23 mouse cellular contexts compared by ENCODE assay signal in the genomic region with DNA sequence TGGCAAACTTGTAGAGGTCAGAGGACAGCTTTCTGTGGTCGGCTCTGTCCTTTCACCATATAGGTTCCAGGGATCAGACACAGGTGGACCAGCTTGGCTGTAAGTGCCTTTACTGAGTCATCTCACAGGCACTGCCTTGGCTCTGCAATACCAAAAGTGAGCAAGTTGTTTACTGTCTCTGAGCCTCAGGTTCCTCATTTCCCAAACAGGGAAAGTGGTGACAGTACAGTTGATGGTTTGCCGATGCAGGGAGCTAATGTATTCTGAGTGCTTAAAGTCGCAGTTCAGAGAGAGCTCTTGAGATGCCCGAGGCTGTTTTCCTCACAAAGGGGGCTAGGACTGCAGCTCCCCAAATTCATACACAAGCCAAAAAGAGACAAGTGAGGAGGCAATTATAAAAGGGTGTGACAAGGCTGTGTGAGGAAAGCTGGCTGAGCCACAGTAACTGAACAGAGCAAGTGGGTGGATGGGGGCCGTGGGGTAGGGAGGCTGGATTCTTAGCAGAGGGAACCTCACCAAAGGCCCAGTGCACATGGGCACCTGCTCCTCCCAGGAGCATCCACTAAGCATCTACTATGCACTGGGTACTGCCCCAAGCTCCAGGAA. TPM values are rescaled to one million over a fixed set of nuclear protein-coding genes. Genes with fewer than 3 reads are reported as not detected.
A peak's percentile ranks its signal among the peaks of the same experiment; 100 is the strongest.
DNase-seq lines count a peak whose midpoint lies in the region; ATAC-seq lines count a peak whose summit lies in the region.
"Had no signal": no experiment of that assay in that cellular context is flagged by ENCODE, and none has a peak within 500 bp of the region (broad histone marks: within the 10 kb centered on the region; RNA-seq: fewer than 3 reads in every experiment).

No protein-coding gene starts in this region.

- no peak overlapping the region for H3K4me2 ChIP-seq in forebrain, embryonic 15.5 days (replicated peaks)
- H3K4me2 ChIP-seq in midbrain, embryonic 11.5 days: no peak overlapping the region
- no peak overlapping the region for H3K4me2 ChIP-seq in neural tube, embryonic 15.5 days
- H3K4me2 ChIP-seq: kidney, embryonic 15.5 days; lung, embryonic 14.5 days had no signal

- WGBS in forebrain, embryonic 15.5 days: 41% methylated on average over 5 of the region's 5 CpGs
- 63% methylated on average over 5 of the region's 5 CpGs for WGBS in midbrain, embryonic 11.5 days
- WGBS in neural tube, embryonic 15.5 days: 49% methylated on average over 5 of the region's 5 CpGs

- ATAC-seq in forebrain, embryonic 15.5 days (replicated peaks): peak; percentile 36; the same call in 1 of the 2 replicates
- ATAC-seq in midbrain, embryonic 11.5 days (ENCODE audit: low FRiP score): no peak
- ATAC-seq in neural tube, embryonic 15.5 days (ENCODE audit: low FRiP score): no peak
- ATAC-seq: inflammation-experienced regulatory T-cells, adult 6 months had no signal

- no peaks in the 10 kb centered on the region for H3K36me3 ChIP-seq in forebrain, embryonic 15.5 days
- no peaks in the 10 kb centered on the region for H3K36me3 ChIP-seq in midbrain, embryonic 11.5 days (ENCODE audit: control insufficient read depth, insufficient read depth, low read length)
- no peaks in the 10 kb centered on the region for H3K36me3 ChIP-seq in neural tube, embryonic 15.5 days
- H3K36me3 ChIP-seq: G1E; kidney, embryonic 15.5 days had no signal

- H3K4me3 ChIP-seq in forebrain, embryonic 15.5 days: no peak overlapping the region
- H3K4me3 ChIP-seq in midbrain, embryonic 11.5 days (ENCODE audit: low read depth, low read length): no peak overlapping the region
- H3K4me3 ChIP-seq in neural tube, embryonic 15.5 days (replicated peaks): no peak overlapping the region
- H3K4me3 ChIP-seq: erythroblast, embryonic 14.5 days; gastrocnemius, adult 2 months; kidney, embryonic 15.5 days; layer of hippocampus, adult 2 months; neural tube, embryonic 12.5 days had no signal

- peak; percentile 49 for DNase-seq in right cerebral cortex, adult 18-20 months
- no peak for DNase-seq in right cerebral cortex, postnatal 10 days (ENCODE audit: low spot score in 2 of 2)
- DNase-seq in midbrain, embryonic 11.5 days (ENCODE audit: low spot score, missing footprints): peak; percentile 82
- no peak for DNase-seq in retina, postnatal 1 day
- DNase-seq in layer of hippocampus, adult 9-10 months (ENCODE audit: low spot score): no peak
- no peak for DNase-seq in frontal cortex, adult 2 months (ENCODE audit: extremely low spot score in 1 of 2, low spot score in 1 of 2)
- DNase-seq: adrenal gland, adult 2 months; cerebellum, adult 9-10 months; embryo, embryonic 11 days; gastrocnemius, adult 2 months; heart, postnatal 10 days; liver; lung, embryonic 14.5 days; spleen, adult 18-20 months; thymus, postnatal 25 days had no signal

- H3K9ac ChIP-seq in forebrain, embryonic 15.5 days (replicated peaks): no peak overlapping the region
- H3K9ac ChIP-seq in midbrain, embryonic 11.5 days (ENCODE audit: low read length): no peak overlapping the region
- no peak overlapping the region for H3K9ac ChIP-seq in neural tube, embryonic 15.5 days (replicated peaks)
- H3K9ac ChIP-seq: kidney, embryonic 15.5 days; lung, embryonic 14.5 days; neural tube, embryonic 12.5 days had no signal

- H3K4me1 ChIP-seq in forebrain, embryonic 15.5 days: peaks cover 15% of the 10 kb centered on the region
- peaks cover 26% of the 10 kb centered on the region for H3K4me1 ChIP-seq in midbrain, embryonic 11.5 days (ENCODE audit: control insufficient read depth, insufficient read depth, low read length)
- H3K4me1 ChIP-seq in neural tube, embryonic 15.5 days: peaks cover 29% of the 10 kb centered on the region

- H3K27ac ChIP-seq in forebrain, embryonic 15.5 days (replicated peaks): peak overlapping the region; percentile 21; the same call in 1 of the 2 replicates
- peak overlapping the region; percentile 73; the same call in 1 of the 2 replicates for H3K27ac ChIP-seq in midbrain, embryonic 11.5 days (ENCODE audit: low read depth, low read length)
- H3K27ac ChIP-seq in neural tube, embryonic 15.5 days (replicated peaks): 0 out of 2 replicates have a peak overlapping the region, but pooled peaks have one; percentile 33
- H3K27ac ChIP-seq: gastrocnemius, adult 2 months; kidney, embryonic 15.5 days; layer of hippocampus, adult 2 months had no signal

- 0 out of 2 replicates have a peak, but pooled peaks cover 3% of the 10 kb centered on the region for H3K27me3 ChIP-seq in forebrain, embryonic 15.5 days
- no peaks in the 10 kb centered on the region for H3K27me3 ChIP-seq in midbrain, embryonic 11.5 days (ENCODE audit: control insufficient read depth, insufficient read depth, low read length)
- H3K27me3 ChIP-seq in neural tube, embryonic 15.5 days (replicated peaks): no peaks in the 10 kb centered on the region
- H3K27me3 ChIP-seq: neural tube, embryonic 12.5 days had no signal

- no peaks in the 10 kb centered on the region for H3K9me3 ChIP-seq in forebrain, embryonic 15.5 days
- H3K9me3 ChIP-seq in midbrain, embryonic 11.5 days (ENCODE audit: control insufficient read depth, low read length): no peaks in the 10 kb centered on the region
- H3K9me3 ChIP-seq in neural tube, embryonic 15.5 days (replicated peaks): no peaks in the 10 kb centered on the region
- H3K9me3 ChIP-seq: G1E; kidney, embryonic 15.5 days; neural tube, embryonic 12.5 days had no signal

RNA-seq across cellular contexts. Expression of a gene that starts 44.3 kb away (rescaled TPM):
- 62.4 and 64.9 TPM in 2 replicates for polyA plus RNA-seq in forebrain, embryonic 15.5 days (2015; fragmentation: Nextera tagmentation; extraction: Ambion mirVana)
- polyA plus RNA-seq in midbrain, embryonic 11.5 days (2014; fragmentation: Nextera tagmentation; extraction: Ambion mirVana): 60.8 and 64.6 TPM in 2 replicates
- 69.6 and 71.6 TPM in 2 replicates for polyA plus RNA-seq in neural tube, embryonic 15.5 days (2015; fragmentation: Nextera tagmentation; extraction: Ambion mirVana)
- polyA plus RNA-seq in frontal cortex, adult 2 months (2012; rRNA removed): 38.9 and 42.4 TPM in 2 replicates

RNA-seq across cellular contexts. Expression of a gene that starts 49.9 kb away (rescaled TPM):
- polyA plus RNA-seq in forebrain, embryonic 15.5 days (2015; fragmentation: Nextera tagmentation; extraction: Ambion mirVana): 121 and 123 TPM in 2 replicates
- polyA plus RNA-seq in midbrain, embryonic 11.5 days (2014; fragmentation: Nextera tagmentation; extraction: Ambion mirVana): 33.6 and 35.3 TPM in 2 replicates
- 190 and 224 TPM in 2 replicates for polyA plus RNA-seq in neural tube, embryonic 15.5 days (2015; fragmentation: Nextera tagmentation; extraction: Ambion mirVana)
- 126 and 152 TPM in 2 replicates for polyA plus RNA-seq in frontal cortex, adult 2 months (2012; rRNA removed)
- polyA plus RNA-seq: erythroblast, embryonic 14.5 days; G1E had no signal

RNA-seq across cellular contexts. Expression of a gene that starts 51.6 kb away (rescaled TPM):
- 16.3 and 16.4 TPM in 2 replicates for polyA plus RNA-seq in forebrain, embryonic 15.5 days (2015; fragmentation: Nextera tagmentation; extraction: Ambion mirVana)
- polyA plus RNA-seq in midbrain, embryonic 11.5 days (2014; fragmentation: Nextera tagmentation; extraction: Ambion mirVana): 10.5 and 12.0 TPM in 2 replicates
- polyA plus RNA-seq in neural tube, embryonic 15.5 days (2015; fragmentation: Nextera tagmentation; extraction: Ambion mirVana): 13.0 and 20.6 TPM in 2 replicates
- polyA plus RNA-seq in frontal cortex, adult 2 months (2012; rRNA removed): 29.3 and 29.9 TPM in 2 replicates

RNA-seq across cellular contexts. Expression of a gene that starts 53.5 kb away (rescaled TPM):
- polyA plus RNA-seq in forebrain, embryonic 15.5 days (2015; fragmentation: Nextera tagmentation; extraction: Ambion mirVana): 510 and 551 TPM in 2 replicates
- polyA plus RNA-seq in midbrain, embryonic 11.5 days (2014; fragmentation: Nextera tagmentation; extraction: Ambion mirVana): 459 TPM in 2 replicates
- polyA plus RNA-seq in neural tube, embryonic 15.5 days (2015; fragmentation: Nextera tagmentation; extraction: Ambion mirVana): 463 and 500 TPM in 2 replicates
- polyA plus RNA-seq in frontal cortex, adult 2 months (2012; rRNA removed): 497 and 499 TPM in 2 replicates

Comparison
In these comparisons a context has a peak if more than half of its experiments do, and no peak if none do; other contexts are left out.
1. DNase-seq: peak in right cerebral cortex, adult 18-20 months (single experiment) and midbrain, embryonic 11.5 days (single experiment); none in right cerebral cortex, postnatal 10 days (0 of 2), retina, postnatal 1 day (single experiment), layer of hippocampus, adult 9-10 months (single experiment) and frontal cortex, adult 2 months (0 of 2).
2. H3K27ac ChIP-seq: peak in every context shown above with its lines; median percentile 73 in midbrain, embryonic 11.5 days; 33 in neural tube, embryonic 15.5 days; 21 in forebrain, embryonic 15.5 days.